Mouse (Mus musculus) MEL (cell line): ENCODE data around the gene Smg6. TPM values are rescaled to one million over a fixed set of nuclear protein-coding genes. Genes with fewer than 3 reads are reported as not detected.
A peak's percentile ranks its signal among the peaks of the same experiment; 100 is the strongest.

ENCODE experiments used
- DNase-seq: peaks from one replicate; pipeline ENCODE4 v3.0.0; 2011; ENCODE audit warnings: low read depth, low spot score
- H3K27ac ChIP-seq: 2 replicates; pipeline ENCODE4 v1.5.1; 2012; ENCODE audit warnings: low read depth, mild to moderate bottlenecking, control low read depth, low read length, moderate library complexity; ENCODE audit not compliant: control insufficient read depth
- H3K27me3 ChIP-seq, 2 experiments: fragments of 150-350 bp in 1 of 2; sonication (generic) in 1 of 2; 2 replicates each; pipeline ENCODE4 v1.6.1; 2012; ENCODE audit warnings: low read length in 2 of 2, mild to moderate bottlenecking in 2 of 2, improper control_type of control experiment in 1 of 2, moderate library complexity in 1 of 2; ENCODE audit not compliant: insufficient read depth in 2 of 2, control insufficient read depth in 1 of 2
- H3K36me3 ChIP-seq, 2 experiments: 2 replicates each; pipeline ENCODE4 v1.6.1; 2012 to 2014; ENCODE audit warnings: low read length in 2 of 2, improper control_type of control experiment in 1 of 2, inconsistent platforms in 1 of 2, mild to moderate bottlenecking in 1 of 2; ENCODE audit not compliant: insufficient read depth in 2 of 2, control insufficient read depth in 1 of 2
- H3K4me1 ChIP-seq, 2 experiments: fragments of 150-350 bp in 1 of 2; sonication (generic) in 1 of 2; 2 replicates each; pipeline ENCODE4 v1.6.1; 2012; ENCODE audit warnings: low read length in 2 of 2, improper control_type of control experiment in 1 of 2, mild to moderate bottlenecking in 1 of 2; ENCODE audit not compliant: insufficient read depth in 2 of 2, control insufficient read depth in 1 of 2
- H3K4me3 ChIP-seq, 2 experiments: fragments of 150-350 bp in 1 of 2; sonication (generic) in 1 of 2; 2 replicates each; pipeline ENCODE4 v1.5.1; 2012; ENCODE audit warnings: low read depth in 2 of 2, low read length in 2 of 2, mild to moderate bottlenecking in 2 of 2, moderate library complexity in 2 of 2, control low read depth in 1 of 2, improper control_type of control experiment in 1 of 2; ENCODE audit not compliant: control insufficient read depth in 1 of 2, insufficient read depth in 1 of 2
- H3K79me2 ChIP-seq: 2 replicates; pipeline ENCODE4 v1.6.1; 2012; ENCODE audit warnings: mild to moderate bottlenecking, low read length, moderate library complexity; ENCODE audit not compliant: control insufficient read depth, poor library complexity, insufficient read depth
- H3K9ac ChIP-seq: 2 replicates; pipeline ENCODE4 v1.6.1; 2012; ENCODE audit warnings: low read depth, mild to moderate bottlenecking, control low read depth, low read length, moderate library complexity; ENCODE audit not compliant: control insufficient read depth, poor library complexity, severe bottlenecking
- H3K9me3 ChIP-seq: fragments of 150-350 bp; sonication (generic); replicated peaks from 2 replicates; pipeline ENCODE4 v1.6.1; 2012; ENCODE audit warnings: mild to moderate bottlenecking, low read length, improper control_type of control experiment, moderate library complexity; ENCODE audit not compliant: insufficient read depth
- BHLHE40 ChIP-seq: IDR thresholded peaks from 2 replicates; pipeline ENCODE4 v1.6.1; 2012; ENCODE audit warnings: low read depth, mild to moderate bottlenecking, inconsistent platforms, low read length, improper control_type of control experiment, borderline replicate concordance
- CHD1 ChIP-seq: IDR thresholded peaks from 2 replicates; pipeline ENCODE4 v1.6.1; 2012; ENCODE audit warnings: low read depth, mild to moderate bottlenecking, inconsistent platforms, low read length, improper control_type of control experiment
- E2F4 ChIP-seq: IDR thresholded peaks from 2 replicates; pipeline ENCODE4 v1.6.1; 2011; ENCODE audit warnings: low read depth, low read length, improper control_type of control experiment, borderline replicate concordance
- EP300 ChIP-seq, 2 experiments: IDR thresholded peaks; 2 replicates each; pipeline ENCODE4 v1.6.1; 2011; ENCODE audit warnings: improper control_type of control experiment in 2 of 2, low read length in 2 of 2, low read depth in 1 of 2, mild to moderate bottlenecking in 1 of 2
- ETS1 ChIP-seq: IDR thresholded peaks from 2 replicates; pipeline ENCODE4 v1.6.1; 2012; ENCODE audit warnings: low read depth, mild to moderate bottlenecking, inconsistent platforms, low read length, improper control_type of control experiment, moderate library complexity
- GABPA ChIP-seq: IDR thresholded peaks from 2 replicates; pipeline ENCODE4 v1.6.1; 2012; ENCODE audit warnings: low read depth, mild to moderate bottlenecking, inconsistent platforms, low read length, improper control_type of control experiment, moderate library complexity
- GATA1 ChIP-seq: IDR thresholded peaks from 2 replicates; pipeline ENCODE4 v1.6.1; 2011; ENCODE audit warnings: low read depth, low read length, improper control_type of control experiment
- HCFC1 ChIP-seq: IDR thresholded peaks from 2 replicates; pipeline ENCODE4 v1.6.1; 2012; ENCODE audit warnings: low read depth, mild to moderate bottlenecking, inconsistent platforms, low read length, improper control_type of control experiment, moderate library complexity
- JUND ChIP-seq: IDR thresholded peaks from 2 replicates; pipeline ENCODE4 v1.6.1; 2011; ENCODE audit warnings: low read depth, mild to moderate bottlenecking, improper control_type of control experiment, low read length
- MAX ChIP-seq: IDR thresholded peaks from 2 replicates; pipeline ENCODE4 v1.6.1; 2011; ENCODE audit warnings: low read length, improper control_type of control experiment
- MEF2A ChIP-seq: IDR thresholded peaks from 2 replicates; pipeline ENCODE4 v1.6.1; 2014; ENCODE audit warnings: low read depth, mild to moderate bottlenecking, inconsistent platforms, low read length, improper control_type of control experiment; ENCODE audit not compliant: poor library complexity, insufficient replicate concordance, severe bottlenecking; ENCODE audit errors: extremely low read depth
- MXI1 ChIP-seq: IDR thresholded peaks from 2 replicates; pipeline ENCODE4 v1.6.1; 2011; ENCODE audit warnings: mild to moderate bottlenecking, low read depth, low read length, improper control_type of control experiment
- MYB ChIP-seq: IDR thresholded peaks from 2 replicates; pipeline ENCODE4 v1.6.1; 2011; ENCODE audit warnings: mild to moderate bottlenecking, low read depth, low read length, improper control_type of control experiment
- MYC ChIP-seq: IDR thresholded peaks from 2 replicates; pipeline ENCODE4 v1.6.1; 2011; ENCODE audit warnings: low read depth, mild to moderate bottlenecking, low read length, improper control_type of control experiment, moderate library complexity
- NELFE ChIP-seq: IDR thresholded peaks from 2 replicates; pipeline ENCODE4 v1.6.1; 2011; ENCODE audit warnings: low read depth, low read length, improper control_type of control experiment
- POLR2AphosphoS5 ChIP-seq: IDR thresholded peaks from 2 replicates; pipeline ENCODE4 v1.6.1; 2012; ENCODE audit warnings: low read depth, borderline replicate concordance, mild to moderate bottlenecking, inconsistent platforms, low read length, moderate library complexity, mixed read lengths
- RAD21 ChIP-seq: IDR thresholded peaks from 2 replicates; pipeline ENCODE4 v1.6.1; 2011; ENCODE audit warnings: mild to moderate bottlenecking, low read depth, low read length, improper control_type of control experiment
- SIN3A ChIP-seq: IDR thresholded peaks from 2 replicates; pipeline ENCODE4 v1.6.1; 2012; ENCODE audit warnings: low read length, improper control_type of control experiment, inconsistent platforms
- SMC3 ChIP-seq: IDR thresholded peaks from 2 replicates; pipeline ENCODE4 v1.6.1; 2011; ENCODE audit warnings: low read depth, low read length, improper control_type of control experiment
- UBTF ChIP-seq: IDR thresholded peaks from 2 replicates; pipeline ENCODE4 v1.6.1; 2012; ENCODE audit warnings: low read depth, mild to moderate bottlenecking, inconsistent platforms, low read length, improper control_type of control experiment, moderate library complexity, borderline replicate concordance; ENCODE audit not compliant: insufficient read depth
- ZC3H11A ChIP-seq: IDR thresholded peaks from 2 replicates; pipeline ENCODE4 v1.6.1; 2012; ENCODE audit warnings: low read depth, mild to moderate bottlenecking, inconsistent platforms, low read length, improper control_type of control experiment
- ZKSCAN1 ChIP-seq: IDR thresholded peaks from 2 replicates; pipeline ENCODE4 v1.6.1; 2012; ENCODE audit warnings: low read depth, mild to moderate bottlenecking, inconsistent platforms, low read length, improper control_type of control experiment, moderate library complexity
- polyA plus RNA-seq, 2 experiments: library from polyadenylated mRNA; stranded (reverse) in 1 of 2; unstranded in 1 of 2; fragments of >175 nt in 1 of 2; fragments of >200 nt in 1 of 2; gene quantifications; 2 replicates each; pipeline versions ENCODE4 v1.2.1 to v1.2.4; 2012; ENCODE audit warnings: low replicate concordance in 2 of 2, low read depth in 1 of 2; ENCODE audit not compliant: insufficient read length in 2 of 2, insufficient read depth in 1 of 2, missing spikeins in 1 of 2
- total RNA-seq: library from RNA; depleted of rRNA; stranded (reverse); fragments of 300-350 nt; gene quantifications from 2 replicates; pipeline ENCODE4 v1.2.3, GENCODE M21; 2012

Smg6 gene
- total and polyA plus RNA-seq, 3 experiments: 11.6 to 19.0 TPM; not detected in 1

- no peak for TF ChIP-seq BHLHE40
- peak; percentile 96 for TF ChIP-seq SIN3A
- peak; percentile 87 for TF ChIP-seq HCFC1
- TF ChIP-seq GATA1: no peak
- TF ChIP-seq MYC: peak; percentile 99
- TF ChIP-seq E2F4: peak; percentile 45; the same call in 1 of the 2 replicates
- no peak for TF ChIP-seq MEF2A
- TF ChIP-seq RAD21: no peak
- no peak for TF ChIP-seq SMC3
- TF ChIP-seq UBTF: no peak
- TF ChIP-seq JUND: no peak
- TF ChIP-seq ETS1: peak; percentile 40; the same call in 1 of the 2 replicates
- TF ChIP-seq CHD1: peak; percentile 22; the same call in 1 of the 2 replicates
- no peak for TF ChIP-seq GABPA
- no peak for TF ChIP-seq EP300 (IDR thresholded peaks at IDR 0.05; ENCODE audit: low read depth in 1 of 2, low read length in 2 of 2)
- peak; percentile 37; the same call in 1 of the 2 replicates for TF ChIP-seq POLR2AphosphoS5
- TF ChIP-seq, all 39 proteins: peak for 20
Measured at GRCm38 (mm10) chr11:74897678-74898516, 27.7 kb upstream of the Smg6 start, which contains the start of gene Tsr1 (continued).

- Histone ChIP-seq H3K27ac (peak overlapping the region; percentile 56), H3K4me1 (peaks cover 6 to 18% of the 10 kb centered on the region in 2 experiments), H3K79me2 (peaks cover 61% of the 10 kb centered on the region), H3K27me3 (no peaks in the 10 kb centered on the region), H3K9ac (peak overlapping the region; percentile 86), H3K4me3 (peak overlapping the region; percentile 80 to 86), H3K36me3 (peaks cover 38 to 40% of the 10 kb centered on the region in 2 experiments), H3K9me3 (no peaks in the 10 kb centered on the region)
- TF ChIP-seq ZC3H11A (no peak), SMC3 (no peak), MYB (no peak), POLR2AphosphoS5 (no peak), NELFE (no peak), MYC (no peak), BHLHE40 (no peak), CHD1 (no peak; the same call in 1 of the 2 replicates), ZKSCAN1 (no peak), GATA1 (no peak), MXI1 (peak; percentile 93), MAX (peak; percentile 50; the same call in 1 of the 2 replicates)
- no peak for DNase-seq
Measured at GRCm38 (mm10) chr11:74898517-74898827, 27.2 kb upstream of the Smg6 start.
